Mouse (Mus musculus) cerebellum, adult (tissue): ENCODE measurements around the gene Hoxa1.

Experiments used
- ATAC-seq: cut with Nextera tagmentation; 2 replicates; pipeline ENCODE4 v1.9.2; 2017; ENCODE audit warnings: mild to moderate bottlenecking, moderate library complexity, mixed read lengths; ENCODE audit not compliant: insufficient number of reproducible peaks, low FRiP score, low TSS enrichment

Gene Hoxa1

GRCm38 (mm10) chr6:52190410-52190809 lies 32.3 kb upstream of the Hoxa1 start:
- ATAC-seq: no peak

- ATAC-seq: no peak
These were observed 31.8 kb upstream of the Hoxa1 start for GRCm38 (mm10) chr6:52189909-52190308.

- no peak for ATAC-seq
These were observed 31.1 kb upstream of the Hoxa1 start for GRCm38 (mm10) chr6:52189172-52189591.

GRCm38 (mm10) chr6:52186500-52186899 lies 28.4 kb upstream of the Hoxa1 start:
- no peak for ATAC-seq

- ATAC-seq: no peak
These were observed 27.7 kb upstream of the Hoxa1 start for GRCm38 (mm10) chr6:52185834-52186233.

GRCm38 (mm10) chr6:52185222-52185621 lies 27.1 kb upstream of the Hoxa1 start:
- no peak for ATAC-seq

- no peak for ATAC-seq
These were observed 26.6 kb upstream of the Hoxa1 start for GRCm38 (mm10) chr6:52184668-52185067.

GRCm38 (mm10) chr6:52183311-52184080 lies 25.4 kb upstream of the Hoxa1 start:
- ATAC-seq: no peak

- no peak for ATAC-seq
These were observed 24.7 kb upstream of the Hoxa1 start for GRCm38 (mm10) chr6:52182793-52183192.

GRCm38 (mm10) chr6:52182030-52182429 lies 23.9 kb upstream of the Hoxa1 start:
- no peak for ATAC-seq

GRCm38 (mm10) chr6:52180726-52181125 lies 22.6 kb upstream of the Hoxa1 start:
- ATAC-seq: no peak

- no peak for ATAC-seq
These were observed 22.1 kb upstream of the Hoxa1 start for GRCm38 (mm10) chr6:52180213-52180710.

GRCm38 (mm10) chr6:52179690-52180089 lies 21.6 kb upstream of the Hoxa1 start:
- no peak for ATAC-seq

- ATAC-seq: no peak
These were observed 21.0 kb upstream of the Hoxa1 start for GRCm38 (mm10) chr6:52178918-52179665.

GRCm38 (mm10) chr6:52177806-52178205 lies 19.7 kb upstream of the Hoxa1 start:
- ATAC-seq: no peak

GRCm38 (mm10) chr6:52177061-52177735 lies 19.1 kb upstream of the Hoxa1 start, which contains the start of gene 5730596B20Rik:
TSS of gene 5730596B20Rik (plus strand) at chr6:52177498.
- ATAC-seq: no peak

GRCm38 (mm10) chr6:52176391-52176790 lies 18.3 kb upstream of the Hoxa1 start:
- ATAC-seq: no peak

- no peak for ATAC-seq
These were observed 17.7 kb upstream of the Hoxa1 start for GRCm38 (mm10) chr6:52175864-52176263.

GRCm38 (mm10) chr6:52174968-52175751 lies 17.0 kb upstream of the Hoxa1 start:
- no peak for ATAC-seq

GRCm38 (mm10) chr6:52173648-52174047 lies 15.5 kb upstream of the Hoxa1 start:
- ATAC-seq: no peak
